Mouse (Mus musculus) ES-Bruce4 (cell line): ENCODE measurements around the gene Mcoln1. TPM values are rescaled to one million over a fixed set of nuclear protein-coding genes. Genes with fewer than 3 reads are reported as not detected.

ENCODE experiments used
- H3K27ac ChIP-seq: 2 replicates; pipeline ENCODE4 v1.5.1; 2012; ENCODE audit warnings: low read length, inconsistent platforms; ENCODE audit not compliant: insufficient read depth
- H3K27me3 ChIP-seq: 2 replicates; pipeline ENCODE4 v1.6.1; 2012; ENCODE audit warnings: mild to moderate bottlenecking, low read length, inconsistent platforms; ENCODE audit not compliant: control insufficient read depth, poor library complexity, insufficient read depth, severe bottlenecking
- H3K36me3 ChIP-seq: 2 replicates; pipeline ENCODE4 v1.6.1; 2012; ENCODE audit warnings: inconsistent platforms, mild to moderate bottlenecking, low read length, moderate library complexity; ENCODE audit not compliant: control insufficient read depth, poor library complexity, insufficient read depth, severe bottlenecking
- H3K4me1 ChIP-seq: one replicate; pipeline ENCODE4 v1.8.1; 2011; ENCODE audit warnings: low read length; ENCODE audit not compliant: control insufficient read depth, insufficient read depth
- H3K4me3 ChIP-seq: 2 replicates; pipeline ENCODE4 v1.5.1; 2011; ENCODE audit warnings: low read depth, mild to moderate bottlenecking, low read length
- H3K9ac ChIP-seq: 2 replicates; pipeline ENCODE4 v1.6.1; 2012; ENCODE audit warnings: low read depth, mild to moderate bottlenecking, inconsistent platforms; ENCODE audit not compliant: poor library complexity, severe bottlenecking
- H3K9me3 ChIP-seq: replicated peaks from 2 replicates; pipeline ENCODE4 v1.6.1; 2012; ENCODE audit warnings: mild to moderate bottlenecking, low read length, inconsistent platforms; ENCODE audit not compliant: control insufficient read depth, poor library complexity, insufficient read depth, severe bottlenecking
- CTCF ChIP-seq: IDR thresholded peaks from one replicate; pipeline ENCODE4 v1.8.1; 2011; ENCODE audit warnings: low read depth, low read length
- EP300 ChIP-seq: IDR thresholded peaks from 2 replicates; pipeline ENCODE4 v1.6.1; 2011; ENCODE audit warnings: low read depth, low read length; ENCODE audit not compliant: insufficient read depth
- POLR2A ChIP-seq: IDR thresholded peaks from one replicate; pipeline ENCODE4 v1.8.1; 2011; ENCODE audit warnings: low read length; ENCODE audit not compliant: insufficient read depth
- polyA plus RNA-seq: library from polyadenylated mRNA; stranded (reverse); fragments of >200 nt; gene quantifications from 2 replicates; pipeline ENCODE4 v1.2.4, GENCODE M21; 2011; ENCODE audit warnings: low read depth; ENCODE audit not compliant: missing spikeins, insufficient read depth, insufficient read length

Gene Mcoln1
- polyA plus RNA-seq, 1 experiment: 62.0 TPM

DNA sequence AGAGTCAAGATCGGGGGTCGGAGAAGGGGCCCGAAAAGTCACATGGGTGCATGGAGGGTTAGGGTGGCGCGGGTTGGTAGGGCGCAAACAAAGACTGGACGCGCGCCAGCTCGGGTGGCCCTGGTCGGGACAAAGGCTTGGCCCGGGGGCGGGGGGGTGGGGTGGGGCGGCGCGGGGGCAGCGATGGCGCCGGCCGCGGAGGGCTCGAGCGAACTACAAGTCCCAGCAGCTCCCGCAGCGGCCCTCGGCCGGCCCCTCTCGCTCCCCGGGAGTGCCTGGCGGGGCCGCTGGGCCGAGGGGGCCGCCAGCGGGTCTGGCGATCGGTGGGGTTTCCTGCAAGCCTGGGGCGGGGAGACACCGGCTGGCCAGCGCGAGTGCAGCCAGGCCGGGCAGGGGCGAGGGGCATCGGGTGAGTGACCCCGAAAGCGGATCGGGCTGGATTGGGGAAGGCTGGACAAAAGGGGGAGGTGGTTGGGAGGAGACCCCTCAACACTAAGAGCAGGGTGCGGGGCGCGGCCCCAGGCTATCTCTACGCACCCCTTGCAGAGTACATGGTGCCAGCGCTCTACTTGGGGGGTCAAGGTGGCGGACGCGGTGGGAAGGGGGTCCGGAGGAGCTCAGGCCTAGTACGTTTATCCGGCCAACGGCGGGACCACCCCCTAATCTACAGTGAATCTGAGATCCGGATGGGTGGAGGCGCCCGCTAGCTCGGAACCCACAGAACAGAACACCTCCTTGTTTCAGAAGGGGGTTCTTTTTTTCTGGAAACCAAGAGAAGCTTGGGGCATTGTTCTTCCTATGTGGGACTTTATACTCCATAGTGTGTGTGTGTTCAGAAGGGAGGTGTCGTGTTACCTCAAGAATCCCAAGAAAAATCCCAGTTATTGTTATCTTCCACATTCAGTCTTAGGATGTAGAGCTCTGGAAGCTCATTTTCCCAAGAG lies 7.1 kb upstream of the Mcoln1 start, which contains the start of gene Zfp358:
Zfp358 (plus strand) TSS at position 238 of the 944 bp plus-strand sequence.
- H3K36me3 ChIP-seq: no peaks in the 10 kb centered on the region

GRCm38 (mm10) chr8:3493845-3494208 lies 6.4 kb upstream of the Mcoln1 start:
- Histone ChIP-seq H3K4me1 (no peaks in the 10 kb centered on the region), H3K9ac (peak overlapping the region; percentile 92), H3K4me3 (peak overlapping the region; percentile 25; the same call in 1 of the 2 replicates), H3K27ac (no peak overlapping the region), H3K27me3 (no peaks in the 10 kb centered on the region), H3K9me3 (no peaks in the 10 kb centered on the region), H3K36me3 (no peaks in the 10 kb centered on the region)
- TF ChIP-seq CTCF (no peak), EP300 (no peak), POLR2A (no peak)

More for the DNA sequence above, 7.1 kb upstream of the Mcoln1 start, which contains the start of gene Zfp358:
- Histone ChIP-seq H3K27ac (no peak within 1 kb of the TSS), H3K9ac (peak within 1 kb of the TSS; percentile 92), H3K27me3 (no peaks in the 10 kb centered on the region), H3K4me3 (peak within 1 kb of the TSS; percentile 92), H3K9me3 (no peaks in the 10 kb centered on the region), H3K4me1 (no peaks in the 10 kb centered on the region)
- TF ChIP-seq POLR2A (peak; percentile 11), EP300 (no peak)

DNA sequence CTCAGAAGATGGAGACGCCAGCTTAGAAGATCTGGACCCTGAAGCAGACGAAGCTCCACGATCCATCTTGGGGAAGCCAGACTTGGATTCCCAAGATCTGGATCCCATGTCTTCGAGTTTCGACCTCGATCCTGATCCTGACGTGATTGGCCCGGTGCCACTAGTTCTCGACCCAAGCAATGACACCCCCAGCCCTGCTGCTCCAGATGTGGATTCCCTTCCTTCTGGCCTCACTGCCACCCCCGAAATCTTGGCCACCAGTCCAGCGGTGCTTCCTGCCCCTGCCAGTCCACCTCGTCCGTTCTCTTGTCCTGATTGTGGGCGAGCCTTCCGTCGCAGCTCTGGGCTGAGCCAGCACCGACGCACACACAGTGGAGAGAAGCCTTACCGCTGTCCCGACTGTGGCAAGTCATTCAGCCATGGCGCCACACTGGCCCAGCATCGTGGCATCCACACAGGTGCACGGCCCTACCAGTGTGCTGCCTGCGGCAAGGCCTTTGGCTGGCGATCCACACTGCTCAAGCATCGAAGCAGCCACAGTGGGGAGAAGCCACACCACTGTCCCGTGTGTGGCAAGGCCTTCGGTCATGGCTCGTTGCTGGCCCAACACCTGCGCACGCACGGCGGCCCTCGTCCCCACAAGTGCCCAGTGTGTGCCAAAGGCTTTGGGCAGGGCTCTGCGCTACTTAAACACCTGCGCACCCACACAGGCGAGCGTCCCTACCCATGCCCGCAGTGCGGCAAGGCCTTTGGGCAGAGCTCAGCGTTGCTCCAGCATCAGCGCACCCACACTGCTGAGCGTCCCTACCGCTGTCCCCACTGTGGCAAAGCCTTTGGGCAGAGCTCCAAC lies 4.5 kb upstream of the Mcoln1 start:
- Histone ChIP-seq H3K27ac (no peak overlapping the region), H3K9me3 (no peaks in the 10 kb centered on the region), H3K9ac (peak overlapping the region; percentile 30), H3K4me3 (peak overlapping the region; percentile 55), H3K27me3 (no peaks in the 10 kb centered on the region), H3K36me3 (no peaks in the 10 kb centered on the region), H3K4me1 (no peaks in the 10 kb centered on the region)
- TF ChIP-seq POLR2A: no peak
- no peak for TF ChIP-seq EP300
- TF ChIP-seq CTCF: no peak

DNA sequence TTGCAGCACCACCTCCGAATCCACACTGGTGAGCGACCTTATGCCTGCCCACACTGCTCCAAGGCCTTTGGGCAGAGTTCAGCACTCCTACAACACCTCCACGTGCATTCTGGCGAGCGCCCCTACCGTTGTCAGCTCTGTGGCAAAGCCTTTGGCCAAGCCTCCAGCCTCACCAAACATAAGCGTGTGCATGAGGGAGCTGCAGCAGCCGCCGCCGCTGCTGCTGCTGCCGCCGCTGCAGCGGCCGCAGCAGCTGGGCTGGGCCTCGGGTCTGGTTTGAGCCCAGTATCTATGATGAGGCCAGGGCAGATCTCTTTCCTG lies 3.9 kb upstream of the Mcoln1 start:
- no peak overlapping the region for H3K27ac ChIP-seq
- peak overlapping the region; percentile 30 for H3K9ac ChIP-seq

GRCm38 (mm10) chr8:3498583-3498982 lies 1.7 kb upstream of the Mcoln1 start:
- no peaks in the 10 kb centered on the region; the same call in 1 of the 2 replicates for H3K36me3 ChIP-seq
- no peak overlapping the region for H3K27ac ChIP-seq
- TF ChIP-seq POLR2A (no peak), CTCF (no peak), EP300 (no peak)
- H3K27me3 ChIP-seq: no peaks in the 10 kb centered on the region
- no peaks in the 10 kb centered on the region for H3K9me3 ChIP-seq
- no peaks in the 10 kb centered on the region for H3K4me1 ChIP-seq
- no peak overlapping the region for H3K9ac ChIP-seq
- no peak overlapping the region for H3K4me3 ChIP-seq

More for the DNA sequence above, 3.9 kb upstream of the Mcoln1 start:
- Histone ChIP-seq H3K4me1 (no peaks in the 10 kb centered on the region), H3K9me3 (no peaks in the 10 kb centered on the region), H3K36me3 (no peaks in the 10 kb centered on the region), H3K27me3 (no peaks in the 10 kb centered on the region), H3K4me3 (peak overlapping the region; percentile 55)
- TF ChIP-seq POLR2A (no peak), CTCF (no peak), EP300 (no peak)
